Mouse (Mus musculus): Measurements from ENCODE around the gene Dmrta1. TPM values are rescaled to one million over a fixed set of nuclear protein-coding genes. Genes with fewer than 3 reads are reported as not detected.

The Dmrta1 gene
- 0.27 and 0.37 TPM in 2 replicates for polyA plus RNA-seq (2015; fragmentation: Nextera tagmentation; extraction: Ambion mirVana)

DNA sequence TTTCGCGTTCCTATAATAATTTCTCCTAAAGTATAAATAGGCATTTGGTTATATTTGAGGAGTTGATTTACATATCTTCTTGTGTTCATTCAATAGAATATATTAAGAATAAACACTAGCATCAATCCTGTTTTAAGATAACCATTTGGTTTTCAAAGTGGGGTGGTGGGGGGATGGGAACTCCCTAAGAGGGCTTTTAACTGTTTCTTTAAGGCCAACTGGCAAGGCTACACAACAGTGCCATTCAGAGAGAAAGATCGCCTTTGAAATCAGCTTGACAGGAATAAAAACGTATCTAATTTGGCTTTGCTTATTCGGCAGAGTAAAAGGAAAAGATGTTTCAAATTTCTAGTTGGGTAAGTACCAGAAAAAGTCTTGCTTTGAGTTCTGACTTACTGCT is at the start of gene Dmrta1:
Gene Dmrta1 (plus strand): TSS at position 242 of the 400 bp plus-strand sequence.
- Histone ChIP-seq H3K27me3 (replicated peaks) (no peaks in the 10 kb centered on the region), H3K27ac (no peak within 1 kb of the TSS), H3K4me2 (no peak within 1 kb of the TSS), H3K9ac (no peak within 1 kb of the TSS), H3K4me3 (no peak within 1 kb of the TSS), H3K9me3 (no peaks in the 10 kb centered on the region), H3K4me1 (peaks cover 5% of the 10 kb centered on the region), H3K36me3 (replicated peaks) (no peaks in the 10 kb centered on the region)
- 41% methylated on average over 5 of the region's 5 CpGs for WGBS
- 0 out of 2 replicates have a peak, but pooled peaks have one; percentile 60 for ATAC-seq (replicated peaks)

GRCm38 (mm10) chr4:89630374-89631079 is 48.7 kb upstream of the Dmrta1 start:
- Histone ChIP-seq H3K4me2 (no peak overlapping the region), H3K4me1 (no peaks in the 10 kb centered on the region), H3K27me3 (replicated peaks) (no peaks in the 10 kb centered on the region), H3K4me3 (no peak overlapping the region), H3K36me3 (replicated peaks) (no peaks in the 10 kb centered on the region), H3K27ac (no peak overlapping the region), H3K9me3 (no peaks in the 10 kb centered on the region), H3K9ac (no peak overlapping the region)
- ATAC-seq (replicated peaks): no peak
- 18% methylated on average over 3 of the region's 3 CpGs for WGBS

- Histone ChIP-seq H3K9ac (no peak overlapping the region), H3K4me3 (no peak overlapping the region), H3K27me3 (replicated peaks) (no peaks in the 10 kb centered on the region), H3K27ac (no peak overlapping the region), H3K4me2 (no peak overlapping the region), H3K4me1 (no peaks in the 10 kb centered on the region), H3K9me3 (no peaks in the 10 kb centered on the region), H3K36me3 (replicated peaks) (no peaks in the 10 kb centered on the region)
- 80% methylated on average over 6 of the region's 6 CpGs for WGBS
- no peak for ATAC-seq (replicated peaks)
Measured at GRCm38 (mm10) chr4:89631560-89631959, 47.7 kb upstream of the Dmrta1 start.

GRCm38 (mm10) chr4:89638651-89639050 is 40.6 kb upstream of the Dmrta1 start:
- 15% methylated on average over 6 of the region's 6 CpGs for WGBS
- no peak for ATAC-seq (replicated peaks)
- Histone ChIP-seq H3K9ac (no peak overlapping the region), H3K36me3 (replicated peaks) (no peaks in the 10 kb centered on the region), H3K27me3 (replicated peaks) (no peaks in the 10 kb centered on the region), H3K9me3 (no peaks in the 10 kb centered on the region), H3K4me3 (no peak overlapping the region), H3K27ac (no peak overlapping the region), H3K4me1 (no peaks in the 10 kb centered on the region), H3K4me2 (no peak overlapping the region)

DNA sequence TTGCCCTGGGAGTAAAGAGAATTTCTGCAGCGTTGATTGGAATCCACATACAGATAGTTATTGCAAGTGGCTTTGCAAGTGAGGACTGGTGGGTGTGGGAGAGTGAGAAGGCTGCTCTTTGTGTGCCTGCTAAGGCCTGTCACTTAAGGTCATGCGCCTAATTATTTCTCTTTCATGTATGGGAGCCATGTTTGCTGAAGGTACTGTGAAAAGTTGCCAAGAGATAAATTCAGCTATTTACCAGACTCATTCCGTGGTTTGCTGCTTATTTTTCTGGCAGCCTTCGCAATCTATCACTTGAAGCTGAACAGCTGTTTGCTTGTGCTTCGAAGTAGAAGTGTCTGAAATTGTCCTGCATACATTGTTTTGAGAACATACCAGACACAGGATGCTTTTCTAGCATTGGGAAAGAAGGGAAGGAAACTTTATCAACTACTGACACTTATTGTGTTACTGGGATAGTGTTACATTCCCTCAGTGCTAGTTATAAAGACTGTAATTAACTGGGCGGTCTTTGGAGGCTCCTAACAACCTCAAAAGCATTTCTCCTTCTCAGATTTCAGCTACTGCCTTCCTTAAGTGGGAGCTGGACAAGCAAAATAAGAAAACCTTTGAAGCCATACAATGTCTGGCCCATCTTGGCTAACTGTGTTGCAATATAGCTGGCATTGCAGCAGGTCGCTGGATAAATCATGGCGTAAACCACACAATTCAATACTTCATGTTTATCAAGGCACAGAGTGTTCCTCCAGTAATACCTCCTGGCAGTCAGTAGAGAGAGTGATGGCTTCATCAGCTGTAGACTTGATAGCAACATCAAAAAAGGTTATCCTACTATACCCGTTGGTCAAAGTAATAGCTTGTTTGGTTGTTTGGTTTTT is 34.8 kb upstream of the Dmrta1 start:
- 68% methylated on average over 9 of the region's 9 CpGs for WGBS
- Histone ChIP-seq H3K27me3 (replicated peaks) (no peaks in the 10 kb centered on the region; the same call in 1 of the 2 replicates), H3K4me3 (no peak overlapping the region), H3K4me2 (no peak overlapping the region), H3K9ac (no peak overlapping the region), H3K27ac (no peak overlapping the region), H3K9me3 (no peaks in the 10 kb centered on the region), H3K36me3 (replicated peaks) (no peaks in the 10 kb centered on the region), H3K4me1 (no peaks in the 10 kb centered on the region)
- ATAC-seq (replicated peaks): no peak

GRCm38 (mm10) chr4:89650352-89651311 is 28.6 kb upstream of the Dmrta1 start:
- 37% methylated on average over 20 of the region's 20 CpGs for WGBS
- peaks cover 6% of the 10 kb centered on the region for H3K4me1 ChIP-seq
- no peak; the same call in 1 of the 2 replicates for ATAC-seq (replicated peaks)
- H3K27ac ChIP-seq: no peak overlapping the region
- no peak overlapping the region for H3K9ac ChIP-seq
- H3K9me3 ChIP-seq: no peaks in the 10 kb centered on the region
- H3K36me3 ChIP-seq (replicated peaks): no peaks in the 10 kb centered on the region
- peaks cover 3% of the 10 kb centered on the region; the same call in 1 of the 2 replicates for H3K27me3 ChIP-seq (replicated peaks)
- H3K4me3 ChIP-seq: peak overlapping the region; percentile 1; the same call in 1 of the 2 replicates
- H3K4me2 ChIP-seq: peak overlapping the region; percentile 34

GRCm38 (mm10) chr4:89651312-89651686 is 27.9 kb upstream of the Dmrta1 start:
- Histone ChIP-seq H3K4me2 (peak overlapping the region; percentile 34; the same call in 1 of the 2 replicates), H3K9ac (no peak overlapping the region), H3K36me3 (replicated peaks) (no peaks in the 10 kb centered on the region), H3K27ac (no peak overlapping the region), H3K9me3 (no peaks in the 10 kb centered on the region), H3K4me3 (peak overlapping the region; percentile 1; the same call in 1 of the 2 replicates), H3K4me1 (peaks cover 6% of the 10 kb centered on the region), H3K27me3 (replicated peaks) (peaks cover 3% of the 10 kb centered on the region; the same call in 1 of the 2 replicates)
- no peak; the same call in 1 of the 2 replicates for ATAC-seq (replicated peaks)
- WGBS: 18% methylated on average over 2 of the region's 2 CpGs

- ATAC-seq (replicated peaks): no peak
- Histone ChIP-seq H3K4me1 (peaks cover 6% of the 10 kb centered on the region), H3K9me3 (no peaks in the 10 kb centered on the region), H3K27me3 (replicated peaks) (peaks cover 3% of the 10 kb centered on the region; the same call in 1 of the 2 replicates), H3K4me3 (no peak overlapping the region), H3K4me2 (no peak overlapping the region), H3K36me3 (replicated peaks) (no peaks in the 10 kb centered on the region), H3K9ac (no peak overlapping the region), H3K27ac (no peak overlapping the region)
- WGBS: 64% methylated on average over 1 of the region's 1 CpGs
Measured at GRCm38 (mm10) chr4:89651779-89652178, 27.5 kb upstream of the Dmrta1 start.

DNA sequence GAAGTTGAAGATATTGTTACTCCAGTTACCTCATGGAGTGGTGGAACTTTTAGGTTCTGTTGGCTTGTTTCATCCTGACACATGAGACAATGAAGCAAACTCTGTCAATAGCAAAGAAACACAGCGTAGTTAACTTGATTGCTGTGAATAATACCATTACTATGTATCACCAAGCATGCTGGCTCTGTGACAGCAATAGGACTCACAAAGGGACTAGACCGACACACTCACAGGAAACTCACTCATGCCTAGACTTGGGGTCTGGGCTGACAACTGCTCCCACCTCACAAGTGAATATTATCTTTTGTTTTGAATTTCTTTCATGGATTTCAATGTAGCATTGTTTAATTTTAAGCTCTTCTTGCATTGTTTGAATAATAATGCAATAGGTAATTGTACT is 15.8 kb upstream of the Dmrta1 start:
- WGBS: 58% methylated on average over 2 of the region's 2 CpGs
- Histone ChIP-seq H3K4me2 (no peak overlapping the region), H3K9ac (no peak overlapping the region), H3K36me3 (replicated peaks) (no peaks in the 10 kb centered on the region), H3K27ac (no peak overlapping the region), H3K4me3 (no peak overlapping the region), H3K27me3 (replicated peaks) (no peaks in the 10 kb centered on the region), H3K9me3 (no peaks in the 10 kb centered on the region), H3K4me1 (no peaks in the 10 kb centered on the region)
- no peak for ATAC-seq (replicated peaks)

GRCm38 (mm10) chr4:89674711-89675110 is 4.5 kb upstream of the Dmrta1 start:
- no peak for ATAC-seq (replicated peaks)
- H3K4me3 ChIP-seq: no peak overlapping the region
- H3K9me3 ChIP-seq: no peaks in the 10 kb centered on the region
- H3K4me1 ChIP-seq: peaks cover 5% of the 10 kb centered on the region
- H3K36me3 ChIP-seq (replicated peaks): no peaks in the 10 kb centered on the region
- no peak overlapping the region for H3K4me2 ChIP-seq
- H3K27ac ChIP-seq: no peak overlapping the region
- 89% methylated on average over 3 of the region's 3 CpGs for WGBS
- H3K27me3 ChIP-seq (replicated peaks): no peaks in the 10 kb centered on the region
- H3K9ac ChIP-seq: no peak overlapping the region

DNA sequence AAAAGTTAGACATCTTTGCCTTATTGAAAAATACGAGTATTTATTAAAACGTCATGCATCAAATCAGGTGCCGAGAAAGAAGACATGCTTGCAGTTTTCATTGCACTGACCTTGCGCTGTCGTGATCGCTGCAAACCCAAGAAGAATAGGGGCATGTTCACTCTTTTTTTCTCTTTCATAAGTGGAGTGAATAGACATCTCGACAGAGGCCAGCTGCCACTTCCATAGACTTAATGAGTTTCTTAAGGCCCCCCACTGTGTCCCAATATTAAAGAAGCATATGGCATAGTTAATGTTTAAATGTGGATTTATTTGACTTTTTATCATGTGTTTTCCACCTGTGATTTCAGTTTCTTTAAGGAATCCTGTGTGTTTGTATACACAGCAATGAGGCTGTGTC is 1.3 kb upstream of the Dmrta1 start:
- no peak overlapping the region for H3K4me3 ChIP-seq
- no peak overlapping the region for H3K27ac ChIP-seq
- H3K4me1 ChIP-seq: peaks cover 5% of the 10 kb centered on the region
- ATAC-seq (replicated peaks): no peak; the same call in 1 of the 2 replicates
- H3K9me3 ChIP-seq: no peaks in the 10 kb centered on the region
- no peaks in the 10 kb centered on the region for H3K27me3 ChIP-seq (replicated peaks)
- H3K9ac ChIP-seq: no peak overlapping the region
- H3K36me3 ChIP-seq (replicated peaks): no peaks in the 10 kb centered on the region
- WGBS: 16% methylated on average over 7 of the region's 7 CpGs
- no peak overlapping the region for H3K4me2 ChIP-seq
